Mouse (Mus musculus) erythroblast, embryonic 14.5 days (primary cell): ENCODE results near the gene Prss54.

Experiments
- GATA1 ChIP-seq: IDR thresholded peaks from 2 replicates; pipeline ENCODE4 v1.6.1; 2012; ENCODE audit warnings: low read length, inconsistent platforms, mixed read lengths
- TAL1 ChIP-seq: IDR thresholded peaks from 3 replicates; pipeline ENCODE4 v1.6.1; 2012; ENCODE audit warnings: low read length, inconsistent platforms, mixed read lengths

DNA sequence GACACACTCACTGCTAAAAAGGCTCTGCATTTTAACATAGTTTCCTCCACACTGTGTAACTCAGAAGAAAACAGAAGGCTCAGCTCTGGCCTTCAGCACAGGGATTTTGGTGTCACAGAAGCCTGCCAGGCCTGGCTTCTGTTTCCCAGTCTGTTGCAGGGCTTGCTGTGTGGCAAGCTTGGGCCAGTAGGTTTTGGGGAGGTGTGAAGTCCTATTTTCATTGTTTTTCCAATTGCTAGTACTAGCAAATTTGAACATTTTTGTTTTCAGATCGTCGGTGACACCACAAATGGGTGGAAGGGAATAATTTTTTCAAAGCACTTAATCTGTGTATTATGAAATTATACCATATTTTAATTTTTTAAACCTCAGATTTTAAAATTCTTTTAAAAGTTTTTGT is 43.9 kb upstream of the Prss54 start:
- TF ChIP-seq TAL1 = no peak
- no peak for TF ChIP-seq GATA1
